Mouse (Mus musculus) bone marrow, adult 2 months (tissue): Measurements from ENCODE around the gene Slc2a9.

ENCODE experiments used
- CTCF ChIP-seq: fragments of 200-500 bp; IDR thresholded peaks from 2 replicates; pipeline ENCODE4 v1.5.1; 2011; ENCODE audit warnings: low read length, control low read depth; ENCODE audit not compliant: control insufficient read depth, insufficient read depth
- POLR2A ChIP-seq: fragments of 200-500 bp; IDR thresholded peaks from 2 replicates; pipeline ENCODE4 v1.6.1; 2011; ENCODE audit warnings: low read depth, mild to moderate bottlenecking, control low read depth, low read length, borderline replicate concordance; ENCODE audit not compliant: control insufficient read depth

DNA sequence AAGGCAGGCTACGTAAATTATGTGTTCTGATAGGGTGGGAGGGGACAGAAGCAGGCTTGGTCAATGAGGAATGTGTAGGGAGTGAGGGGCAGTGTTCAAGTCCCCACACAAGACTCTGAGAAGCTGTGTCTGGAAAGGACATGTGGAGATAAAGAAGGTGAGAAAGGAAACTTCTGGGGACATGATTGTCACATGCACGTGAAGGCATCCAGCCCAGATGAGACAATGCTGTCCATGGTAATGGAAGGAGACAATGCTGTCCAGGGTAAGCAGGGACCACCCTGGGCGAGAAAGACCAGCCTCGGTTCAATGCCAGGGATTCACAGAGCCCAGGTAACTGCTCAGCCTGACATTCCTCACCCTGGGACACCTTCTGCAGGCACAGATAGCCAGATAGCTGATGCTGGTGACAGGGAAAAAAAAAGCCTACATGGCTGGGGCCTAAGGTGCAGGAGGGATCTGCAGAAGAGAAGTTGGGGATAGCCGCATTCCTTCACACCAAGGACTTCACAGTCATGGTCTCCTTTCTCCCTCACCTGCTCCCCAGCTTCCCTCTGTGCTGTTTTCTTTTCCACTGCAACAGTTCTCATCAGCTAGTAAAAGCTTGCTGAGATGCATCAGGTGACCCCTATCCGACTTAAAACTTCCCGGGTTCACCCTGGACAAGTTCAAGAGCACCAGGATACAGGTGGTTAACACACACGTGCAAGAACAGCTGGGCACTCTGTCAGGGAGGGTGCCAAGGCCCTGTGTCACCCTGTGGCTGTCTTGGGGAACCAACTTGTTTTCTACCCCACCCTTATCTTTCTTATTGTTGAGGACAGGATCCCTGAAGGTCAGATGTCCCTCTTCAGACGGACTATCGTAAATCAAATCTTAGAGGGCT lies 21.9 kb downstream of the Slc2a9 start:
- TF ChIP-seq CTCF (no peak), POLR2A (no peak)
